Mouse (Mus musculus): Measurements from ENCODE around the gene Zfp423. TPM values are rescaled to one million over a fixed set of nuclear protein-coding genes. Genes with fewer than 3 reads are reported as not detected.
"Not testable (repeated sequence)": the region's sequence is repeated elsewhere in the genome, so short reads cannot be mapped to it uniquely, and the experiment has no call there.

Gene Zfp423
- polyA plus RNA-seq, 1 experiment from 2014 or later: 18.1 TPM

DNA sequence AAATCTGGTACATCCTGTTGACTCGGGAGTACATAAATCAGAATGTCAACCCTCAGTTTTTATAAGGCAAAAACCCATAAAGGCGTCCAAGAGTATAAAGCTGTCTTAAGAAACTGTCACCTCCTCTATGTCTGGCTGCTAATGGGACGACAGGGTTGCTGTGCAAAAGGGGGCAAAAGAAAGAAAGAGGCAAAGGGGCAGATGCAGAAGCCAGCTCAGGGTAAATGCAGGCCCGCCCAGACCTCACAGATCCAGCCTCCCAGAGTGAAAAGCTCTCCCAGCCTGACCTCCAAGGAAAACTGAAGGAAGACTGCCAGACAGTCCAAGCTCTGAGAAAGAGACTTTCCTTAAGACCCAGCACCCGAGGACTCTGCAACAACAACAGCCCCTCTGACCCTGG, 97.7 kb downstream of the Zfp423 start:
- 32% methylated on average over 5 of the region's 5 CpGs for WGBS
- H3K9ac ChIP-seq: no peak overlapping the region
- no peaks in the 10 kb centered on the region for H3K9me3 ChIP-seq (ENCODE audit: low read depth, low read length)
- TF ChIP-seq CTCF (IDR thresholded peaks at IDR 0.05; ENCODE audit: low read depth): no peak
- no peak overlapping the region for H3K4me3 ChIP-seq (ENCODE audit: low read depth, low read length)
- H3K27ac ChIP-seq (ENCODE audit: low read depth): peak overlapping the region; percentile 67
- H3K36me3 ChIP-seq (ENCODE audit: insufficient read depth): 0 out of 2 replicates have a peak, but pooled peaks cover 4% of the 10 kb centered on the region
- peak; percentile 64 for DNase-seq
- peaks cover 5% of the 10 kb centered on the region for H3K4me1 ChIP-seq (ENCODE audit: insufficient read depth)
- ATAC-seq (ENCODE audit: insufficient read depth): no peak
- H3K27me3 ChIP-seq (ENCODE audit: insufficient read depth, low read length): no peaks in the 10 kb centered on the region
- H3K4me2 ChIP-seq: no peak overlapping the region

DNA sequence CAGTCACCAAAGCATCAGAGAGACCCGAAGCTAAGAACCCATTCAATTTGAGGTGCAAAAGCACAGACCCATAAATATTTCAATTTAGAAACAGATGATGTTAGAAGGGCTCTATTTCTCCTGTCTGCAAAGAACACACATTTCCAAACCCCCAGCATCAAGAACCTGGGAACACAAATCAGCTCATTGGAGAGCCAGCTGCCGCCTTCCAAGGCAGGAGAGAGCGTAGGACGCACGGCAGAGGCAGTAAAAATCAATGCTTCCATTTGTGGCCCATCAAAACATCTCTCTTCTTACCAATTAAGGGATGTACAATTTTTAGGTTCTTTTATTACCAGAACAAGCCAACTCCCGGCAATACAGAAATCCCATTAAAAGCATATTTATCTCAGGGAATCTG, 98.5 kb downstream of the Zfp423 start:
- H3K4me1 ChIP-seq (ENCODE audit: insufficient read depth): peaks cover 5% of the 10 kb centered on the region
- H3K27me3 ChIP-seq (ENCODE audit: insufficient read depth, low read length): no peaks in the 10 kb centered on the region
- no peak overlapping the region for H3K4me2 ChIP-seq
- DNase-seq: no peak
- H3K9ac ChIP-seq: no peak overlapping the region
- H3K4me3 ChIP-seq (ENCODE audit: low read depth, low read length): no peak overlapping the region
- no peak for ATAC-seq (ENCODE audit: insufficient read depth)
- no peak overlapping the region; the same call in 1 of the 2 replicates for H3K27ac ChIP-seq (ENCODE audit: low read depth)
- 0 out of 2 replicates have a peak, but pooled peaks cover 4% of the 10 kb centered on the region for H3K36me3 ChIP-seq (ENCODE audit: insufficient read depth)
- 72% methylated on average over 6 of the region's 6 CpGs for WGBS
- TF ChIP-seq CTCF (IDR thresholded peaks at IDR 0.05; ENCODE audit: low read depth): no peak
- no peaks in the 10 kb centered on the region for H3K9me3 ChIP-seq (ENCODE audit: low read depth, low read length)

DNA sequence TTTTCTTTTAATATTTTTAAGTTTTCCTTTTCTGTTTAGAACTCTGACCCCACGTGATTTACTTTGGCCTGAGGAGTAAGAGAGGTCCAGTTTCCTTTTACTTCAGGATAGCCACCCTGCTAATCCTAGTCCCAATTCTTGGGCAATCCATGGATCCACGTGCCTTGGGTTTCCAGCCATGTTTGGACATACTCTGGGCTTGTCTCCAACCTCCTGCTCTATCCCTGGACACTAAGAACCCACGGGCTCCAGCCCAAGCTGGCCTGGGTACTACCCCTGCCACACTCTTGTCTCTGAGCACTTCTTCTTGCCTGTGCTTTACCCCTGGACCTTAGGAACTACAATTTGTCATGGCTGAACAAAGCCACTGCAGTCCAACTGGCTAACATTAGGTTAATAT, 107.5 kb downstream of the Zfp423 start:
- WGBS: 72% methylated on average over 3 of the region's 3 CpGs
- no peak overlapping the region for H3K4me2 ChIP-seq
- no peak overlapping the region for H3K27ac ChIP-seq (ENCODE audit: low read depth)
- DNase-seq: no peak
- H3K9ac ChIP-seq: no peak overlapping the region
- H3K4me1 ChIP-seq (ENCODE audit: insufficient read depth): no peaks in the 10 kb centered on the region
- no peaks in the 10 kb centered on the region for H3K36me3 ChIP-seq (ENCODE audit: insufficient read depth)
- no peaks in the 10 kb centered on the region for H3K27me3 ChIP-seq (ENCODE audit: insufficient read depth, low read length)
- no peak overlapping the region for H3K4me3 ChIP-seq (ENCODE audit: low read depth, low read length)
- no peak for TF ChIP-seq CTCF (IDR thresholded peaks at IDR 0.05; ENCODE audit: low read depth)
- H3K9me3 ChIP-seq (ENCODE audit: low read depth, low read length): no peaks in the 10 kb centered on the region
- ATAC-seq (ENCODE audit: insufficient read depth): no peak

DNA sequence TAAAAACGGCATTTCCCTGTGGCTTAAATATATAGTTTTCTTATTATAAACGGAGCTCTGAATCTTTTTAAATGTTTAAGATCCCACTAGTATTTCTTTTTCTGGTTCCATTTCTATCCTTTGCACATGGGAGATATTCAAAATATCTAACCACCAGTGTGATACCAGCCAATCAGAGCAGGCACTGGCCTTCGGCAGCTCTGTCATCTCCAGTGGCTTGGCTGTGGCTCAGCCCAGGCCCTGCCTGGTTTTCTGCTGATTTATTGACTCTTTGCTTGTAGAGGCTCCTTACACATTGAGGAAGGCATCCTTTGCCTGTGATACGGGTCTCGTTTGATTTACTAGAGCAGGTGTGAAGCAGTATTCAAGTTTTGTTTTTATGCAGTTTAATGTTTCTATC, 108.0 kb downstream of the Zfp423 start:
- ATAC-seq (ENCODE audit: insufficient read depth) (no peak), DNase-seq (no peak)
- H3K4me3 ChIP-seq (ENCODE audit: low read depth, low read length): no peak overlapping the region
- no peak for TF ChIP-seq CTCF (IDR thresholded peaks at IDR 0.05; ENCODE audit: low read depth)
- no peak overlapping the region for H3K4me2 ChIP-seq
- no peak overlapping the region for H3K27ac ChIP-seq (ENCODE audit: low read depth)
- no peaks in the 10 kb centered on the region for H3K27me3 ChIP-seq (ENCODE audit: insufficient read depth, low read length)
- WGBS: 79% methylated on average over 5 of the region's 5 CpGs
- no peaks in the 10 kb centered on the region for H3K36me3 ChIP-seq (ENCODE audit: insufficient read depth)
- H3K9ac ChIP-seq: no peak overlapping the region
- H3K4me1 ChIP-seq (ENCODE audit: insufficient read depth): no peaks in the 10 kb centered on the region
- no peaks in the 10 kb centered on the region for H3K9me3 ChIP-seq (ENCODE audit: low read depth, low read length)

DNA sequence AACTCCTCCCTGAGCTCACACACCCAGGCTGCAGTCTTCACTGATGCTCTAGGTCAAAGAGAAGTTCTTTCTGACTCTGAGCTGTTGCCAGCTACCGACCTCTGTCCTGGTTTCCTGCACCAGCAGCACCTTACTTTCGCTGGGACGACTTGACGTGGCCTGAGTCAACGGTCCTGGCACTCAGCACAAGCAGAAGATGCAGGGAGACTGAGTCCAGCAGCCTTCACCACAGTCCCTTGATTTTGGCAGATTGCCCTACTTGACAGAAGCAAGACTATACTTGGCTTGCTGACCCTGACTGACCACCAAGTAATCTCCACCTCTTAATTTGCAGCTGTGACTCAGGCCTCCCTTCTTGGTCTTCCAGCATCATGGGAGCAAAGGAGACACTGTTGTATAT, 110.6 kb downstream of the Zfp423 start:
- Histone ChIP-seq H3K27ac (ENCODE audit: low read depth) (no peak overlapping the region), H3K36me3 (ENCODE audit: insufficient read depth) (no peaks in the 10 kb centered on the region), H3K4me3 (ENCODE audit: low read depth, low read length) (no peak overlapping the region), H3K9me3 (ENCODE audit: low read depth, low read length) (no peaks in the 10 kb centered on the region), H3K4me2 (no peak overlapping the region), H3K4me1 (ENCODE audit: insufficient read depth) (no peaks in the 10 kb centered on the region), H3K27me3 (ENCODE audit: insufficient read depth, low read length) (no peaks in the 10 kb centered on the region), H3K9ac (no peak overlapping the region)
- 69% methylated on average over 5 of the region's 5 CpGs for WGBS
- TF ChIP-seq CTCF (IDR thresholded peaks at IDR 0.05; ENCODE audit: low read depth): no peak
- no peak for ATAC-seq (ENCODE audit: insufficient read depth)
- DNase-seq: no peak

DNA sequence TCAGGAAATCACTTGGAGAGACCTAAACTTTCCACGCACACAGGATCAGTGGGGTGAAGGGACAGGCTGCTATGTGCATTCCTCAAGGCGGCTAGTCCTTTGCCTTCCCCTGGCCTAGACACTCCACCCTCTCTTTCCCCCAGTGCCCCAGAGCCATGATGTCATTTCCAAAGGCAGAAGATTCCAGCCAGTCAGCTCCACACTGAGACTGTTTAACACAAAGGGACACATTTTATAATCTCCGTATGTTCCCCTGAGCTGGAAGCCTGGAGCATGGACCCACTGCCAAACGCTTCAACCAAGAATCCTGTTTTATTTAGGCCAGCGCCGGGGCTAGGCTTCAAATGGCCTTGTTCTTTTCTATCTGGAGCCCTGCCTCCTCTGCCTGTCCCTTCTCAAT, 111.6 kb downstream of the Zfp423 start:
- Histone ChIP-seq H3K9ac (no peak overlapping the region), H3K4me3 (ENCODE audit: low read depth, low read length) (no peak overlapping the region), H3K27me3 (ENCODE audit: insufficient read depth, low read length) (no peaks in the 10 kb centered on the region), H3K4me2 (no peak overlapping the region), H3K4me1 (ENCODE audit: insufficient read depth) (no peaks in the 10 kb centered on the region), H3K36me3 (ENCODE audit: insufficient read depth) (no peaks in the 10 kb centered on the region), H3K27ac (ENCODE audit: low read depth) (0 out of 2 replicates have a peak overlapping the region, but pooled peaks have one; percentile 9), H3K9me3 (ENCODE audit: low read depth, low read length) (no peaks in the 10 kb centered on the region)
- DNase-seq (no peak), ATAC-seq (ENCODE audit: insufficient read depth) (peak; percentile 30; the same call in 1 of the 2 replicates)
- 61% methylated on average over 6 of the region's 6 CpGs for WGBS
- TF ChIP-seq CTCF (IDR thresholded peaks at IDR 0.05; ENCODE audit: low read depth): no peak

DNA sequence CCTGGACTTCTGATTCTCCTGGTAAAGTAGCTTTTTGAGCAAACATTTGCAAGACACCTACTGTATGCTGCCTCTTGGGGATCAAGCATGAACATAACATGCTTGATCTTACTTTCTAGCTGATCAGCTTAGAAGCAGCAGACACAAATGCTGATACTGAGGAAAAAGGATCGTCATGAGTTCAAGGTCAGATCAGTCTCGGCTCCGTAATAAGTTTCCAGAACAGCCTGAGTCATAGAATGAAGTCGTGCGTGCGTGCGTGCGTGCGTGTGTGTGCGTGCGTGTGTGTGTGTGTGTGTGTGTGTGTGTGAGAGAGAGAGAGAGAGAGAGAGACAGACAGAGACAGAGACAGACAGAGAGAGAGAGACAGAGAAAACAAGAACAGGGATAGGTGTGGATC, 117.3 kb downstream of the Zfp423 start:
- not testable (repeated sequence) for H3K4me2 ChIP-seq; H3K4me3 ChIP-seq (ENCODE audit: low read depth, low read length); H3K4me1 ChIP-seq (ENCODE audit: insufficient read depth); DNase-seq; ATAC-seq (ENCODE audit: insufficient read depth); H3K27me3 ChIP-seq (ENCODE audit: insufficient read depth, low read length); H3K9me3 ChIP-seq (ENCODE audit: low read depth, low read length); H3K27ac ChIP-seq (ENCODE audit: low read depth); H3K36me3 ChIP-seq (ENCODE audit: insufficient read depth); H3K9ac ChIP-seq
- WGBS: 86% methylated on average over 11 of the region's 11 CpGs

DNA sequence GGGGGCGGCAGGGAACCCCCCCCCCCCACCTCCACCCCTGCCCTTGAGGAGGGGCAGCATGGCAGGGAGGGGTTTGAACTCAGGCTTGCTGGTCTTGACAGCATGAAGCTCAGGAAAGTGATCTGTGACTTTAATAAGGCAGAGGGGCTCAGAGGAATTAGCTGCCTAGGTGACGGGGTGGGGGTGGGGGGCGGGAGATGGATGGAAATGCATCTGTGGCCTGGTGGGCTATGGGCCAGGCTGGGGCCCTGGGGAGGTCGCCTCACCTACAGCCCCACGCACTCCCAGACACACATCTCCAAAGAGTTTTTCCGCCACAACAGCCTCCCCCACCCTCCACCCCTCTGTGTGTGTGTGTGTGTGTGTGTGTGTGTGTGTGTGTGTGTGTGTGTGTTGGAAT, 122.1 kb downstream of the Zfp423 start:
- 20% methylated on average over 5 of the region's 6 CpGs for WGBS
- H3K4me2 ChIP-seq: peak overlapping the region; percentile 23
- H3K4me3 ChIP-seq (ENCODE audit: low read depth, low read length): no peak overlapping the region
- no peaks in the 10 kb centered on the region for H3K9me3 ChIP-seq (ENCODE audit: low read depth, low read length)
- H3K36me3 ChIP-seq (ENCODE audit: insufficient read depth): no peaks in the 10 kb centered on the region
- peak overlapping the region; percentile 88 for H3K27ac ChIP-seq (ENCODE audit: low read depth)
- no peak for TF ChIP-seq CTCF (IDR thresholded peaks at IDR 0.05; ENCODE audit: low read depth)
- peak; percentile 32 for ATAC-seq (ENCODE audit: insufficient read depth)
- H3K27me3 ChIP-seq (ENCODE audit: insufficient read depth, low read length): no peaks in the 10 kb centered on the region
- peaks cover 40% of the 10 kb centered on the region for H3K4me1 ChIP-seq (ENCODE audit: insufficient read depth)
- no peak for DNase-seq
- no peak overlapping the region for H3K9ac ChIP-seq

Measured in lung, embryonic 14.5 days (tissue).